Mouse (Mus musculus): ENCODE data around the gene Ankrd55. TPM values are rescaled to one million over a fixed set of nuclear protein-coding genes. Genes with fewer than 3 reads are reported as not detected.

Ankrd55 gene
- total and polyA plus RNA-seq, 3 experiments, result 1.1 to 2.2 (median 1.1) TPM

- in situ Hi-C loops (cut with MboI; ENCODE audit: low pct_ligation_motif_present, low pct_unique_long_range_greater_than_20kb, low sequenced_read_pairs) (no loop called here), dilution Hi-C loops (cut with MboI; ENCODE audit: extremely low pct_ligation_motif_present, extremely low pct_unique_long_range_greater_than_20kb, low sequenced_read_pairs) (no loop called here)
- Histone ChIP-seq H3K4me3 (replicated peaks in 1 of 3; ENCODE audit: low read depth in 2 of 3, low read length in 2 of 3, poor library complexity in 1 of 3) (no peak overlapping the region), H3K79me2 (replicated peaks; ENCODE audit: control insufficient read depth, extremely low read depth, insufficient read depth, poor library complexity, severe bottlenecking) (no peaks in the 10 kb centered on the region), H3K9me3 (replicated peaks; ENCODE audit: low read length) (no peaks in the 10 kb centered on the region), H3K27me3 (replicated peaks) (no peaks in the 10 kb centered on the region), H3K4me1 (ENCODE audit: control insufficient read depth in 1 of 2, insufficient read depth in 2 of 2) (peaks cover 2 to 8% of the 10 kb centered on the region in 2 experiments; a peak in 3 of 4 replicates), H3K9ac (ENCODE audit: insufficient read depth, low read depth) (no peak overlapping the region), H3K4me2 (ENCODE audit: insufficient read depth, low read depth, poor library complexity, severe bottlenecking) (no peak overlapping the region), H3K27ac (ENCODE audit: insufficient read depth, low read depth) (no peak overlapping the region), H3K36me3 (replicated peaks in 1 of 2; ENCODE audit: control insufficient read depth in 1 of 2, insufficient read depth in 1 of 2, low read length in 1 of 2) (no peaks in the 10 kb centered on the region)
- no peak for TF ChIP-seq IRF4 (IDR thresholded peaks at IDR 0.05; ENCODE audit: low read depth, low read length)
- DNase-seq (ENCODE audit: extremely low read depth), result no peak
Observed at GRCm38 (mm10) chr13:112405184-112405583, 116.9 kb downstream of the Ankrd55 start.

DNA sequence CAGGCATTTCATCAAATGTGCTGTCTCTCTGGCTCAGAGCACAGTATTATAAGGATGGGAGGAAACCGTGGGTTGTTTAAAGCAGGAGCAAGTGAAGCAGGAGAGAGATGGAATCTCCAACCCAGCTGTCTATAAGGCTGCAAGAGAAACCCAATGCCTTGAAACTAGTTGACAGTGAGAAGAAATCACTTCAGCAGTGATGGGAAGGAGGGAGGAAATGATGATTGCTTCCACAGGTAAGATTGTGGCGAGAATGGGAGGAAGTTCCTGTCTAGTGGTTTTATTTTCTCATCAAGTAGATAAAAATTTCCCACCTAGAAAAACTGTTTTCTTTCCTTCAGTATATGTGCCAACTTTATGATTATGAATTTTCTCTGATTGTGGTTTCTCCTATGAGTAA is 118.4 kb downstream of the Ankrd55 start:
- in situ Hi-C loops (cut with MboI; ENCODE audit: low pct_ligation_motif_present, low pct_unique_long_range_greater_than_20kb, low sequenced_read_pairs), result no loop called here
- dilution Hi-C loops (cut with MboI; ENCODE audit: extremely low pct_ligation_motif_present, extremely low pct_unique_long_range_greater_than_20kb, low sequenced_read_pairs), result no loop called here
- H3K4me3 ChIP-seq (replicated peaks in 1 of 3; ENCODE audit: low read depth in 2 of 3, low read length in 2 of 3, poor library complexity in 1 of 3), result no peak overlapping the region
- H3K27ac ChIP-seq (ENCODE audit: insufficient read depth, low read depth), result no peak overlapping the region
- H3K79me2 ChIP-seq (replicated peaks; ENCODE audit: control insufficient read depth, extremely low read depth, insufficient read depth, poor library complexity, severe bottlenecking), result no peaks in the 10 kb centered on the region
- TF ChIP-seq SMC3 (IDR thresholded peaks at IDR 0.05; ENCODE audit: low read depth, low read length) (no peak), MEF2A (IDR thresholded peaks at IDR 0.05; ENCODE audit: borderline replicate concordance, low read depth, low read length) (no peak), JUND (conservative IDR thresholded peaks at IDR 0.05; ENCODE audit: low read depth, low read length) (no peak), KAT2A (IDR thresholded peaks at IDR 0.05; ENCODE audit: insufficient replicate concordance, low read length) (no peak), POLR2A (IDR thresholded peaks at IDR 0.05; ENCODE audit: low read depth, low read length) (no peak), MAX (IDR thresholded peaks at IDR 0.05; ENCODE audit: low read length) (no peak), ZNF384 (IDR thresholded peaks at IDR 0.05; ENCODE audit: low read depth, low read length) (no peak), TBP (conservative IDR thresholded peaks at IDR 0.05; ENCODE audit: low read depth, low read length) (no peak), IRF4 (IDR thresholded peaks at IDR 0.05; ENCODE audit: low read depth, low read length) (no peak), MAZ (IDR thresholded peaks at IDR 0.05; ENCODE audit: low read depth, low read length) (no peak), HCFC1 (IDR thresholded peaks at IDR 0.05; ENCODE audit: low read depth, low read length) (no peak), JUN (IDR thresholded peaks at IDR 0.05; ENCODE audit: insufficient read depth, low read depth, low read length) (no peak), ZKSCAN1 (IDR thresholded peaks at IDR 0.05; ENCODE audit: borderline replicate concordance, low read depth, low read length) (no peak), MYC (IDR thresholded peaks at IDR 0.05; ENCODE audit: low read depth, low read length) (no peak), EP300 (IDR thresholded peaks at IDR 0.05; ENCODE audit: low read length) (no peak)
- peaks cover 4% of the 10 kb centered on the region for H3K9me3 ChIP-seq (replicated peaks; ENCODE audit: low read length)
- H3K4me1 ChIP-seq (ENCODE audit: control insufficient read depth in 1 of 2, insufficient read depth in 2 of 2), result peaks cover 2 to 8% of the 10 kb centered on the region in 2 experiments; a peak in 3 of 4 replicates
- DNase-seq (ENCODE audit: extremely low read depth), result no peak
- H3K27me3 ChIP-seq (replicated peaks), result no peaks in the 10 kb centered on the region
- H3K4me2 ChIP-seq (ENCODE audit: insufficient read depth, low read depth, poor library complexity, severe bottlenecking), result no peak overlapping the region
- no peaks in the 10 kb centered on the region for H3K36me3 ChIP-seq (replicated peaks in 1 of 2; ENCODE audit: control insufficient read depth in 1 of 2, insufficient read depth in 1 of 2, low read length in 1 of 2)
- H3K9ac ChIP-seq (ENCODE audit: insufficient read depth, low read depth), result no peak overlapping the region
